Comparison of ENCODE assay signal across 12 mouse cellular contexts in genomic region chr15:97164616-97165015, GRCm38 (mm10).
DNase-seq lines count a peak whose midpoint lies in the region; ATAC-seq lines count a peak whose summit lies in the region.
"Had no signal": no experiment of that assay in that cellular context is flagged by ENCODE, and none has a peak within 500 bp of the region (broad histone marks: within the 10 kb centered on the region; RNA-seq: fewer than 3 reads in every experiment).

No protein-coding gene starts in this region.

- H3K9me3 ChIP-seq in neural tube, embryonic 15.5 days (replicated peaks), result no peaks in the 10 kb centered on the region
- H3K9me3 ChIP-seq: heart, embryonic 13.5 days; midbrain, embryonic 15.5 days had no signal

- H3K36me3 ChIP-seq in neural tube, embryonic 15.5 days, result no peaks in the 10 kb centered on the region
- H3K36me3 ChIP-seq: heart, embryonic 13.5 days; midbrain, embryonic 15.5 days had no signal

- WGBS in neural tube, embryonic 15.5 days, result 74% methylated on average over 15 of the region's 15 CpGs

- peak overlapping the region; percentile 15; the same call in 1 of the 2 replicates for H3K4me2 ChIP-seq in neural tube, embryonic 15.5 days
- H3K4me2 ChIP-seq: heart, embryonic 13.5 days; midbrain, embryonic 15.5 days had no signal

- peak; percentile 23 for DNase-seq in adrenal gland, postnatal 10 days
- no peak for DNase-seq in adrenal gland, adult 18-20 months (ENCODE audit: low spot score in 2 of 2)
- DNase-seq in neural tube, embryonic 10.5 days (ENCODE audit: extremely low spot score, low spot score), result no peak
- peak; percentile 25 to 63 for DNase-seq in kidney, postnatal 25 days
- no peak for DNase-seq in adipocyte (ENCODE audit: low spot score)
- DNase-seq in cerebellum, postnatal 14 days, result no peak
- DNase-seq: thymus, postnatal 4 days had no signal

- H3K27me3 ChIP-seq in neural tube, embryonic 15.5 days (replicated peaks), result no peaks in the 10 kb centered on the region
- H3K27me3 ChIP-seq: heart, embryonic 13.5 days; midbrain, embryonic 15.5 days had no signal

- ATAC-seq in neural tube, embryonic 15.5 days (ENCODE audit: low FRiP score), result no peak
- no peak for ATAC-seq in inflammation-experienced regulatory T-cells, adult 6 months
- ATAC-seq: forebrain, embryonic 16.5 days; midbrain, embryonic 15.5 days had no signal

- peak overlapping the region; percentile 37; the same call in 1 of the 2 replicates for H3K27ac ChIP-seq in neural tube, embryonic 15.5 days (replicated peaks)
- H3K27ac ChIP-seq: heart, embryonic 13.5 days; midbrain, embryonic 15.5 days had no signal

- H3K4me1 ChIP-seq in neural tube, embryonic 15.5 days, result no peaks in the 10 kb centered on the region; the same call in 1 of the 2 replicates
- H3K4me1 ChIP-seq: midbrain, embryonic 15.5 days had no signal

- H3K9ac ChIP-seq in neural tube, embryonic 15.5 days (replicated peaks), result no peak overlapping the region
- H3K9ac ChIP-seq: heart, embryonic 13.5 days; midbrain, embryonic 15.5 days had no signal

- H3K4me3 ChIP-seq in neural tube, embryonic 15.5 days (replicated peaks), result no peak overlapping the region
- H3K4me3 ChIP-seq: heart, embryonic 13.5 days; midbrain, embryonic 15.5 days had no signal

Comparison
In these comparisons a context has a peak if more than half of its experiments do, and no peak if none do; other contexts are left out.
1. DNase-seq: peak in adrenal gland, postnatal 10 days (single experiment) and kidney, postnatal 25 days (2 of 2); none in adrenal gland, adult 18-20 months (0 of 2), neural tube, embryonic 10.5 days (single experiment), adipocyte (single experiment) and cerebellum, postnatal 14 days (0 of 2).